Mouse (Mus musculus) testis, adult 2 months (tissue): ENCODE data around the gene Phactr1. TPM values are rescaled to one million over a fixed set of nuclear protein-coding genes. Genes with fewer than 3 reads are reported as not detected.

Experiments
- H3K27ac ChIP-seq: fragments of 200-500 bp; 2 replicates; pipeline ENCODE4 v1.5.1; 2012; ENCODE audit warnings: low read depth, low read length; ENCODE audit not compliant: control insufficient read depth, insufficient read depth
- H3K27me3 ChIP-seq: fragments of 200-500 bp; 2 replicates; pipeline ENCODE4 v1.6.1; 2012; ENCODE audit warnings: mild to moderate bottlenecking, low read length, moderate library complexity; ENCODE audit not compliant: control insufficient read depth, insufficient read depth
- H3K36me3 ChIP-seq: fragments of 200-500 bp; 2 replicates; pipeline ENCODE4 v1.6.1; 2012; ENCODE audit warnings: mild to moderate bottlenecking, low read length; ENCODE audit not compliant: control insufficient read depth, insufficient read depth
- H3K4me1 ChIP-seq: fragments of 200-500 bp; 2 replicates; pipeline ENCODE4 v1.6.1; 2012; ENCODE audit warnings: low read length; ENCODE audit not compliant: control insufficient read depth, insufficient read depth
- H3K4me3 ChIP-seq: fragments of 200-500 bp; 2 replicates; pipeline ENCODE4 v1.5.1; 2012; ENCODE audit warnings: low read depth, mild to moderate bottlenecking, low read length, moderate library complexity, mixed read lengths; ENCODE audit not compliant: control insufficient read depth
- CTCF ChIP-seq: fragments of 200-500 bp; IDR thresholded peaks from 2 replicates; pipeline ENCODE4 v1.5.1; 2012; ENCODE audit warnings: low read depth, mild to moderate bottlenecking, inconsistent platforms, low read length, moderate library complexity; ENCODE audit not compliant: control insufficient read depth, insufficient read depth, insufficient replicate concordance
- POLR2A ChIP-seq: fragments of 200-500 bp; IDR thresholded peaks from 2 replicates; pipeline ENCODE4 v1.6.1; 2012; ENCODE audit warnings: low read depth, mild to moderate bottlenecking, inconsistent platforms, low read length, moderate library complexity; ENCODE audit not compliant: control insufficient read depth
- polyA plus RNA-seq: library from polyadenylated mRNA; depleted of rRNA; stranded (reverse); fragments of >200 nt; gene quantifications from 2 replicates; pipeline ENCODE4 v1.2.3, GENCODE M21; 2012

Gene Phactr1
- polyA plus RNA-seq, 1 experiment = 50.2 TPM

DNA sequence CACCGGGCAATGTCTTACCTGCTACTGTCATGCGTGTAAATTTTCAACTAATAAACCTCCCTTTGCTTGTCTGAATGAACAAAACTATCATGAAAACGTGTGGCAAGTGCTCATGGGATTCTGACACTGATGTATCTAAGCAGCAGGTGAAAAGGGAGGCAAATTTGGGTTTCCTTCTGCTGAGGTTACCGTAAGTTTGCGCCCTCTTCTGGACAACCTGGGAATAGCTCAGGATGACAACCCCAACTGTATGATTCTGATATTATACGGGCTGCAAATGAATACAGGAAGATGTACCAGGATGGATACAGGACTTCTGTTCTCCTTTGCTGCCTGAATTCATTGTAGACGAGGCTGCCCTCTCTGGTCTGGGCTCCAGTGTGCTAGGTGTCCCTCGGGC lies 146.2 kb downstream of the Phactr1 start:
- Histone ChIP-seq H3K27ac (no peak overlapping the region), H3K4me1 (peaks cover 7% of the 10 kb centered on the region), H3K4me3 (no peak overlapping the region), H3K27me3 (no peaks in the 10 kb centered on the region), H3K36me3 (no peaks in the 10 kb centered on the region)
- TF ChIP-seq CTCF = peak; percentile 31; the same call in 1 of the 2 replicates
- TF ChIP-seq POLR2A = no peak

DNA sequence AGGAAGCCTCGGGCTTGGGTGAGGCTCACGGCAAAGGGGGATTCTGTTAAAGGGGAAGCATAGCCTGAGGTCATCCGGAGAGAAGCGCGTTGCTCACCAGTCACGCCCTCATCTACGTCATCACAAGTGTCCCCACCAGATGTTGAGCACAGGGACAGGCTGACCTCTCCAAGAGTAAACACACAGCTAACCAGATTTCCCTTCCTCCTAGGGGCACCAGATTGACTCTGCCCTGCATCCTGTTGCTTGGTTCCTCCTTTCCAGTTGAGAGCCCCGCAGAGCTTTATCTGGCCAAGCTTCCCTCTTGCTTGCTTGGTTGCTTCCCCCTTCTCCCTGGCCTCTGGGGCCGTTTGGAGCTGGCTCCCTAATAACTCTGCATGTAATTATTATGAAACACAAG lies 148.6 kb downstream of the Phactr1 start:
- no peak overlapping the region for H3K4me3 ChIP-seq
- H3K27me3 ChIP-seq = no peaks in the 10 kb centered on the region
- no peak for TF ChIP-seq CTCF
- TF ChIP-seq POLR2A = no peak
- H3K36me3 ChIP-seq = no peaks in the 10 kb centered on the region
- H3K4me1 ChIP-seq = peaks cover 2% of the 10 kb centered on the region
- no peak overlapping the region for H3K27ac ChIP-seq

DNA sequence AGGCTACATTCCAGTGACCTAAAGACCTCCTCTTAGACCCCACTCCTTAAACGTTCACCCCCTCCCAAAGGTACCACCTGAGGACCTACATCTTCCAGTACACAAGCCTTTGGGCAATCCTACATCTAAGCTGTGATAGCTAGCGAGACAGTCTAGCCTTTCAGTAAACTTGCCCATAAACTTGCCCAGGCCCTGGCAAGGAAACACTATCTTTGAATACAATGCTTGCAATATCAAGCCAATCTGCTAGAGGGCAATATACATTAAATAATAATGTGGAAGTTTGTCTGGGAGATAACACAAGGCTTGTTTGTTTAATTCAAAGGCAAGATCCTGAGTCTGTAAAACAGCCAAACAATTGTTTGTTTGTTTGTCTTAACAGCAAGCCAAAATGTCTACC lies 155.0 kb downstream of the Phactr1 start:
- Histone ChIP-seq H3K4me3 (no peak overlapping the region), H3K36me3 (no peaks in the 10 kb centered on the region), H3K27me3 (no peaks in the 10 kb centered on the region), H3K27ac (no peak overlapping the region), H3K4me1 (no peaks in the 10 kb centered on the region)
- no peak for TF ChIP-seq CTCF
- no peak for TF ChIP-seq POLR2A

DNA sequence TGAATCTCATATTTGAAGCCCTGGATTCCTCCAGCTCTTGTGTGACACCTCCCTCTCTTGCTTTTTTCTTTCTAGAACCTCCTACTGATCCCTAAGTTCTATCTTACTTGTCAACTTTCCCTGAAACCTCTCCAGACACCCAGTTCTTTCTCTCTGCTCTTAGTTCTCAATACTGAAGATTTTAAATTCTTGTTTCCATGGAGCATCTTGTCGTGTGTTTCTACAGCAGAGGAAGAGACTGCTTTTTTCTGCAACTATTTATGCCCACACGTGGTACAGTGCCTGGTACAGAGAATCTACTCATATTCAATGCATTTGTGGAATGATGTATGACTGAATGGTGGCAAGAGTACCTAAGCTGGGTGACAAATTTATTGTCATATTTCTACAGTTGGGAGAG lies 158.9 kb downstream of the Phactr1 start:
- Histone ChIP-seq H3K4me3 (no peak overlapping the region), H3K36me3 (no peaks in the 10 kb centered on the region), H3K27ac (no peak overlapping the region), H3K4me1 (no peaks in the 10 kb centered on the region), H3K27me3 (no peaks in the 10 kb centered on the region)
- TF ChIP-seq POLR2A (no peak), CTCF (no peak)

DNA sequence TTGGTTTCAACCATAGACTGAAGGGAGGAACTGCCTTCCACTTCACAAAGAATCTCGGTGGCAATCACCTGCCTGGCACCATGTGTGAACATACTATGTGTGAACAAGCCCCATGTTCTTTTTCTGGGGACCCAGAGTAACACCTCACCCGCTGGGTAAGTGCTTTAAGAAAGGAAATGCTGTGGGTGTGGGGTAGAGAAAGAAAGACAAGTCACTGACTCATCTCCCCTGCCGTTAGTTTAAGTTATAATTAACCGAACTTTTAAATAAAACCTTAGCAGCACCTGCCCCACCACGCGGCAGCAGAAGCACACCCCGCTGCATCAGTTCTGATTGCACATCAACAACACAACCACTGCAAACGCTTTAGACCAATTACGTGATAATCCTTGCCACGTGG lies 171.7 kb downstream of the Phactr1 start:
- no peak overlapping the region for H3K27ac ChIP-seq
- no peak for TF ChIP-seq CTCF
- no peak for TF ChIP-seq POLR2A
- no peak overlapping the region for H3K4me3 ChIP-seq
- no peaks in the 10 kb centered on the region for H3K4me1 ChIP-seq
- no peaks in the 10 kb centered on the region for H3K36me3 ChIP-seq
- H3K27me3 ChIP-seq = no peaks in the 10 kb centered on the region

DNA sequence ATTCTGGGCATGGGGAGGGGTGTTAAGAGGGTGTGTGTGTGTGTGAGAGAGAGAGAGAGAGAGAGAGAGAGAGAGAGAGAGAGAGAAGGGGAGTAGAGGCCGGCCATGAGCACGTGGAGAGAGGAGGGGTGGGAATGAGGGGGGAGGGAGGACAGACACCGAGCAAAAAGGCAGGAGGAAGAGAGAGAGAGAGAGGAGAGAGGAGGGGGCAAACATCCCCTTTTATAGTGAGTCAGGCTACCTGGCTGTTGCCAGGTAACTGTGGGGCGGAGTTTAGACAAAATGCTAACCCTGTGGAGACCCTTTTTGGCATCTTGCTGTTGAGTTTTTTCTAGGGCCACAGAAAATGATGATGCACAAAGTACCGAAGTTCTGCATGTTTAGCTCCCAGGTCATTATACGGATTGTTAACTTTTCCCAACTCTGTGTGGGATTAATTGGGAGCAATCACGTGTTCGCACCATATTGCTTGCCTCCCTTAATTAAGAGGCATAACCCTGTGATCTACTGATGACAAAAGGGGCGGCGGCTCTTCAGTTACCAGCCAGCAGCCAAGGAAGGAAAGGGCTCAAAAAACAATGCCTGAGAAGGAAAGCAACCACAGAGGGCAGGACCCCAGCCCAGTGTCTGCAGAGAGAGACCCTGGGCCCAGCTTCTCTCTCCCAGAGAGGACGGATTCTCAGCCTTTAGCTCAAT lies 173.6 kb downstream of the Phactr1 start:
- Histone ChIP-seq H3K27me3 (no peaks in the 10 kb centered on the region), H3K4me3 (no peak overlapping the region), H3K27ac (no peak overlapping the region), H3K4me1 (no peaks in the 10 kb centered on the region), H3K36me3 (no peaks in the 10 kb centered on the region)
- TF ChIP-seq CTCF (no peak), POLR2A (no peak)

DNA sequence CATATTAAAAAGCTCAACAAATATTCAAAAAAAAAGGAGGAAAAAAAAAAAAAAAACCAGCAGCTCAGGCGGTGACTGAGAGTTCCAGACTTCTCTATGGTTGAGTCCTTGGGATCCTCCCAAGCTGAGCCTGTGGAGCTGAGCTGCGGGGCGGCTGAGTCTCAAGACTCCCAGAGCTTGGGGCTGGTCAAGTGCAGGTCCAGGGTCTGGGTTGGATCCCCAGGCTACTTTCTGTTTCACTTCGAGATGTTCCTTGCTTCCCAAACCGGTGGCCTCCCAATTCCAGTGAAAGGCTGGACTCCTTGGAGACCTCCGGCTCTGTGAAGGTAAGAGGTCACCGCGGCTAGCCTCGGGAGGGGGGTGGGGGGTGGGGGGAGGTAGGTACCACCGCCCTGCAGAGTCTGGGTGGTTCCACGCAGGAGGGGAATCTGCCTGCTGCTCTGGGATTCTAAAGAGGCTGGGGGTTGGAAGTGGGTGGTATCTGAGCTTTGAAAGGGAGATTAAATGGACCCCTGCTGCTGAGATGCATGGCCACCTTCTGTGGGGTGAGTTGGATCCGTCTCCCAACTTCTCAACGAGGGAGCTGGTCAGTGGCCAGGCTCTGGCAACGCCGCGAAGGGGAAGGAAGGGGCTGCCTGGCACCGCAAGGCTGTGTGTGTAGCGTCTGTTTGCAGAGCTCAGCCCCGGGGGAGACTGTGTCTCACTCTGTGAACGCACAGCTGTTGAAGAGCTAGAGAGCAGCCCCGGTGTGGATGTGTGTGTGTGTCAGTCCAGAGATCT lies 185.9 kb downstream of the Phactr1 start:
- no peaks in the 10 kb centered on the region for H3K27me3 ChIP-seq
- H3K36me3 ChIP-seq = no peaks in the 10 kb centered on the region
- TF ChIP-seq POLR2A (no peak), CTCF (no peak)
- H3K27ac ChIP-seq = no peak overlapping the region
- H3K4me3 ChIP-seq = peak overlapping the region; percentile 74
- peaks cover 6% of the 10 kb centered on the region for H3K4me1 ChIP-seq
